Mouse (Mus musculus) bone marrow macrophage, adult 2 months (primary cell): ENCODE data around the gene Fancc. TPM values are rescaled to one million over a fixed set of nuclear protein-coding genes. Genes with fewer than 3 reads are reported as not detected.

Source experiments
- H3K27ac ChIP-seq: 2 replicates; pipeline ENCODE4 v1.5.1; 2012; ENCODE audit warnings: low read depth, low read length; ENCODE audit not compliant: insufficient read depth
- H3K4me1 ChIP-seq: 2 replicates; pipeline ENCODE4 v1.6.1; 2012; ENCODE audit warnings: low read length; ENCODE audit not compliant: control insufficient read depth, insufficient read depth
- H3K4me3 ChIP-seq: 2 replicates; pipeline ENCODE4 v1.5.1; 2012; ENCODE audit warnings: mild to moderate bottlenecking, low read length, moderate library complexity; ENCODE audit not compliant: insufficient read depth
- CTCF ChIP-seq: IDR thresholded peaks from 2 replicates; pipeline ENCODE4 v1.5.1; 2012; ENCODE audit warnings: low read depth, mild to moderate bottlenecking, low read length, moderate library complexity
- POLR2A ChIP-seq: IDR thresholded peaks from 2 replicates; pipeline ENCODE4 v1.6.1; 2012; ENCODE audit warnings: mild to moderate bottlenecking, low read depth, low read length, borderline replicate concordance
- polyA plus RNA-seq: library from polyadenylated mRNA; stranded (reverse); fragments of >200 nt; gene quantifications from 2 replicates; pipeline ENCODE4 v1.2.4, GENCODE M21; 2012; ENCODE audit not compliant: missing spikeins, insufficient read depth, insufficient read length

Fancc gene
- polyA plus RNA-seq, 1 experiment = 7.6 TPM

GRCm38 (mm10) chr13:63404657-63405056 is 92.4 kb downstream of the Fancc start:
- Histone ChIP-seq H3K27ac (no peak overlapping the region), H3K4me3 (no peak overlapping the region), H3K4me1 (peaks cover 10% of the 10 kb centered on the region)
- TF ChIP-seq POLR2A (no peak), CTCF (no peak)

GRCm38 (mm10) chr13:63402823-63403222 is 94.3 kb downstream of the Fancc start:
- peaks cover 10% of the 10 kb centered on the region for H3K4me1 ChIP-seq
- H3K4me3 ChIP-seq = no peak overlapping the region
- H3K27ac ChIP-seq = no peak overlapping the region
- TF ChIP-seq CTCF (no peak), POLR2A (no peak)

DNA sequence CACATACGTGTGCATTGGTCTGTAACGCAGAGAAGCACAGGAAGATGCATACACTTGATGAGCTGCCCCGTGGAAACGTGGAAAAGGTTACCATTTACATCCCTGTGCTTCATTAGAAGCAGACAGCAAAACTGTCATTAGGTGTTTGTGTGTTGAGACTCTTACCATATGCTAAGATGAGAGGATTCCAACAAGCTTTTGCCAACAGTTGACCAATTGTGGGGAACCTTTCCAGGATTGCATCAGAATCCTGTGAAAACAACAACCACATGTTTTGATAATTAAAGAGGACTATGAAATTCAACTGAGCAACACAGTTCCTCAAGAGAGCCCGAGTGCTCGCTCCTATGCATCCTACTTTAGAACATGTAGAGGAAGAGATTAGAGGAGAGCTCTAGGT is 97.0 kb downstream of the Fancc start:
- TF ChIP-seq CTCF = no peak
- no peak for TF ChIP-seq POLR2A
- H3K4me1 ChIP-seq = peaks cover 9% of the 10 kb centered on the region
- H3K4me3 ChIP-seq = no peak overlapping the region
- H3K27ac ChIP-seq = no peak overlapping the region

- Histone ChIP-seq H3K4me3 (no peak overlapping the region), H3K4me1 (no peaks in the 10 kb centered on the region), H3K27ac (no peak overlapping the region)
- TF ChIP-seq CTCF = no peak
- TF ChIP-seq POLR2A = no peak
Measured at GRCm38 (mm10) chr13:63397420-63397819, 99.7 kb downstream of the Fancc start.

GRCm38 (mm10) chr13:63394304-63395063 is 102.6 kb downstream of the Fancc start:
- Histone ChIP-seq H3K4me3 (no peak overlapping the region), H3K27ac (no peak overlapping the region), H3K4me1 (no peaks in the 10 kb centered on the region)
- TF ChIP-seq POLR2A (no peak), CTCF (no peak)

DNA sequence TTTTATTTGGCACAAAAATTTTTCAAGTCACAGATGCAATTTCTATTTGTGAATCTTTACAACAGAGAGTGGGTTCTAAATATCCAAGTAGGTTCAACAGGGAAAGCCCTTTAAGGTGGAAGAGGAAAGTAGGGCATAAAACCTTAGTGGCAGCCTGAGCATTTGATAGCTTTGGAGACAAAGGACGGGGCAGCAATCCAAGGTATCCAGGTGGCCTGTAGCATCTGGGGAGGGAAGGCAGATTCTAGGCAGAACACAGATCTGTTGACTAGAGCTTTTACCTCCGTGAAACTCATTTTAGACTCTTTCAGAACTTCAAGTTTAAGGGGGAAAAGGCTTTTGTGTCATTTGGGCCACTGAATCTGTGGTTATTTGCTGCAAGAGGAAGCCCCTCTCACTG is 111.8 kb downstream of the Fancc start:
- Histone ChIP-seq H3K27ac (no peak overlapping the region), H3K4me3 (no peak overlapping the region), H3K4me1 (peaks cover 2% of the 10 kb centered on the region)
- TF ChIP-seq POLR2A = no peak
- TF ChIP-seq CTCF = no peak

DNA sequence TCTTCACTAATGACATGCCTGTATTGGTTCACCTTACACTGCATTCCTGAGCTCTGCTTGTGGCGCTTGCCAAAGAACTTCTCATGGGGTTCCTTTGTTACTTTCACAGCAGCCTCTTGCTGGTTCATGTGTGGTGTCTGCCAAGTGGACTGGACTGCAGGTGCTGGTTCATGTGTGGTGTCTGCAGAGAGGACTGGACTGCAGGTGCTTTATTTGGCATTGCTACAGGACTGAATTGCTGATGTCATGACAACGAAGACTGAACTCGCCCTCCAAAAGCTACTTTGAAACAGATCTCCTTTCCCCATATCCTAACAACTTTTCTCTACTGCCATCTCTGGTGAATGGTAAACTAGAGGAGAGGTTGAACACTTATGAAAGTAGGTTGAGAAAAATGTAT is 112.3 kb downstream of the Fancc start:
- Histone ChIP-seq H3K4me1 (peaks cover 2% of the 10 kb centered on the region), H3K27ac (no peak overlapping the region), H3K4me3 (no peak overlapping the region)
- no peak for TF ChIP-seq POLR2A
- no peak for TF ChIP-seq CTCF

GRCm38 (mm10) chr13:63382206-63382605 is 114.9 kb downstream of the Fancc start:
- H3K4me1 ChIP-seq = peaks cover 2% of the 10 kb centered on the region

DNA sequence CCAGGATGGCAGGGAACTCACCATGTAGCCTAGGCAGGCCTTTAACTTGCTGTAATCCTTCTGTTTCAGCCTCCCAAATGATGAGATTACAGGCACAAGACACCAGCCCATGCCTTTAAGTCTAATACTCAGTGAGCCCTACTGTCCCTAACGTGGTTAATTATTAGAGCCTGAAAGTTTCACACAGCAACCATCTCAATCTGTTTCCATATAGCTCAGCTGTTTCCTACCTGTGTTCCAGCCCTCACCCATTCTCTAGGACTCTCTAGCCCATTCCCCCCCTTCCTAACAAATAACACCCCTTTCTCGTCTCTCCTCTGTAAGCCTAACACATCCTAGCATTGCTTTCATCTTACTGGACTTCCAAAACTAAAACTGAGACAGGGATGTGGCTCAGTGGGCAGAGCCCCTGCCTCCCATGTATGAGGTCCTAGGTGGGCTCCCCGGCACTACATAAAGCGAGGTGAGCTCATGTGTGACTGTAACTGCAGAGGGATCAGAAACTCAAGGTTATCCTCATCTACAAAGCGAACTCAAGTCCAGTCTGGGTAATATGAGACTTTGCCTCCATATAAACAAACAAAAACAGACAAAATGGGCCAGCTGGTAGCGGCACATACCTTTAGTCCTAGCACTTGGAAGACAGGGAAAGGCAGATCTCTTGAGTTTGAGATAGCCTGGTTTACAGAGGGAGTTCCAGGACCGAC is 123.5 kb downstream of the Fancc start:
- Histone ChIP-seq H3K27ac (no peak overlapping the region), H3K4me3 (no peak overlapping the region), H3K4me1 (peaks cover 2% of the 10 kb centered on the region; the same call in 1 of the 2 replicates)
- TF ChIP-seq POLR2A (no peak), CTCF (no peak)

More at GRCm38 (mm10) chr13:63382206-63382605, 114.9 kb downstream of the Fancc start:
- TF ChIP-seq POLR2A (no peak), CTCF (no peak)
- no peak overlapping the region for H3K27ac ChIP-seq
- no peak overlapping the region for H3K4me3 ChIP-seq

GRCm38 (mm10) chr13:63361755-63362154 is 135.3 kb downstream of the Fancc start:
- H3K4me3 ChIP-seq = no peak overlapping the region
- peaks cover 3% of the 10 kb centered on the region; the same call in 1 of the 2 replicates for H3K4me1 ChIP-seq
- H3K27ac ChIP-seq = no peak overlapping the region
- no peak for TF ChIP-seq POLR2A
- no peak for TF ChIP-seq CTCF
